Mouse (Mus musculus) 416B (cell line): ENCODE measurements at regions not wholly inside any gene's neighbourhood (a gene's known extent, or its start where the extent isn't known, plus 50 kb on each side); places are given as distances from the start of the nearest gene placed in this dataset.

Source experiments
- DNase-seq: peaks from one replicate; pipeline ENCODE4 v3.0.0; 2011; ENCODE audit warnings: low read depth

DNA sequence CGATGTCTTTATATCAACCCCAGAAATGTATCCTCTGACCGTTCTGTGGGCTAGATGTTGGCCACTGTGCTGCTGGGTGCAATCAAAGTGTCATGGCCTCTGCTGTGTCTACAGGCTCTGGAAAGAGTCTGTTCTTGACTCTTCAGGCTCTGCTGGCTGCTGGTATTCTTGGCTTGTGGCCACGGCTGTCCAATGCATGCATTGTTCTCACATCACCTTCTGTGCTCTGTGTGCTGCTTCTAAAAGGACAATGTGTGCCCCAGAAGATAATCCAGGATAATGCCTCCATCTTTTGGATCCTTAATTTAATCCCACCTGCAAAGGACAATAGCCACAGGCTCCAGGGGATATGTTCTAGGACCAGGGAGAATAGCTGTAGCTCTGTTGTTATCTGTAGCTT lies 77.5 kb upstream of the Dapl1 start:
- DNase-seq, result no peak

DNA sequence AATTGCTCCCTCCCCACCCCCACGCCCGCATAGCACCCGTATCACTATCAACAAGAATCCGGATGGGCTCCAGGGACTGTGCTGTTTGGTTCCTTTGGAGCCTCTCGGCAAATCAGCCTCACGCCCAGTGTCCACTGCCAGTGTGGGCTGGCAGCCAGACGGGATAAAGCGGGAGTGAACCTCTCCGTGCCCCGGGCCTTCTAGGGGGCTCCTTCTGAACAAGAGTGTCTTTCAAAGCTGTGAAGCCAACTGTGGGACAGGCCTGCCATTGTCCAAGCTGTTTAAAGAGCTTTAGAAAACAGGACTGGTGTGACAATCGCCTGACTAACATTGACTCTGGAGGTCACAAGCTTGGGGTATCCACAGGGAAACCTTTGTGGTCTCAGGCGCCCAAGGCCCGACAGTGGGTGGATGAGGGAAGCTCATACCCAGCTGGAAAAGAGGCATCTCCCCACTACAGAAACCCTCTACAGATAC lies 76.9 kb upstream of the Dapl1 start:
- no peak for DNase-seq

DNA sequence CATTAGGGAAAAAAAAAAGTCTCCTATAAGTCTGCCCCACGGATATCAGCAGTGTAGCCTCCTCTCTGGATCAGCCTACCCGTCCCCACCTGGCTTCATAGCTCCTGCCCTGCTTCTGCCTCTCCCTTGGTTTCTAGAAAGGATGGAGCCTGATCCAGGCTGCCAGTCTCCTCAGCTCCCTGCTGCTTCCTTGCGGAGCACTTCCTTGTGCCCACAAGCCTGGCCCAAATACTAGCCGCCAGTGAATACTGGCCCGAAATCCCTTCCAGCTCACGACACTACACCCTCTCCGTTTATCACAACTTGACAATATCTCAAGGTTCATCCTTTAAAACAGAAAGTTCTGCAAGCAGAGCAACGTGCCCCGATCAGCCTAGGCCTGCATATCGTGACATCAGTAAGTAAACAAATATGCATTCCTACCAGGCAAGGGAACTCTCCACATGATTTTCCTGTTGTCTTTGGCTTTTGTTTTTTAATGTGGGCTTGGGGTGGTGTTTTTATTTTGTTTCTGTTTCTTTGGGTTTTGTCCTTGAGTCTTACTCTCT lies 76.3 kb upstream of the Dapl1 start:
- no peak for DNase-seq

DNA sequence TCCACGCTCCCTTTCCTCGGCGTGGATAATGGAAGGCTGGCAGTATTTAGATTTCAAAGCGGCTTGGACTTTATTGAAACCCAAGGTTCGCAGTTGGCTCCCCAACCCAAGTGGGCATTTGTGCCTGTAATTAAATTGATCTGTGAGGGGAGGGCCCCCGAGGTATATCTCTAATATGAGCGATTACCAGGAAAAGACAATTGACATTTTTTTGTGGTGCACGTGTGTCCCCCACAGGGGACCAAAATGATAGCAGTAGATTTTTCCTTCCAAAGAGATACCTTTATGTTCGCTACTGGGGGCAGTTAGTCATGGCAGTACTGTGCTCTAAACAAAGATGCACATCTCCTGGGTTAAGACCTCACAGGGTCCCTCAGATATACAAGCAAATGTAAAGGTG lies 69.8 kb upstream of the Dapl1 start:
- no peak for DNase-seq

DNA sequence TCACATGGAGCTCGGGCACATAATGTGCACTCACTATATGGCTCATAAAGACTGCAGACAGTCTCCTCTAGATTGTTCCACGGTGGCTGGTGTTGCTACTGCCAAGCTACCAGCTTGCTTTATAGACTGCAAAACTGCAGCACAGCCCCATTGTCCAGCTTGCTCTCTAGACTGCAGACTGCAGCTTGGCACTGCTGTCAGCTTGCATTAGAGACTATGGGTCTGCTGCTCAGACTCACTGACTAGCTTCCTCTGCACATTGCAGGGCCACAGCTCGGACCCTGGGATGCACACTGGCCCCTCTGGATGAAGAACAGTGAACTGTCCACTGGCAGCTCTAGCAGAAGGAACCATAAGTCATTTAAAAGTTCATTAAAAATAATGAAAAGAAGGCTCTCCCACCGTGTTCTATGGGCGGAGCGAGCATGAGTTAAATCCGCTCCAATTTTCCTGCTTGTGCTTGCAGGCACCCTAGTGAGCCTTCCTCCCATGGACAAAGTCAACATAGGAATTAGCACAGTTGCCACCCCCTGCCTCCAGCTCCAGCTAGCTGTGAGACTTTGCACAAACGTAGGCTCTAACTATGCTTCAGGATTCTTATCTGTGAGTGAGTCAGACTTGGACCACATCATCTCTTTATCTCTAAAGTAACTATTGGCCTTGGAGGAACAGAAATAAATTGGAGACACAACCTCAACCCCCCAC lies 67.8 kb upstream of the Dapl1 start:
- peak; percentile 70 for DNase-seq

DNA sequence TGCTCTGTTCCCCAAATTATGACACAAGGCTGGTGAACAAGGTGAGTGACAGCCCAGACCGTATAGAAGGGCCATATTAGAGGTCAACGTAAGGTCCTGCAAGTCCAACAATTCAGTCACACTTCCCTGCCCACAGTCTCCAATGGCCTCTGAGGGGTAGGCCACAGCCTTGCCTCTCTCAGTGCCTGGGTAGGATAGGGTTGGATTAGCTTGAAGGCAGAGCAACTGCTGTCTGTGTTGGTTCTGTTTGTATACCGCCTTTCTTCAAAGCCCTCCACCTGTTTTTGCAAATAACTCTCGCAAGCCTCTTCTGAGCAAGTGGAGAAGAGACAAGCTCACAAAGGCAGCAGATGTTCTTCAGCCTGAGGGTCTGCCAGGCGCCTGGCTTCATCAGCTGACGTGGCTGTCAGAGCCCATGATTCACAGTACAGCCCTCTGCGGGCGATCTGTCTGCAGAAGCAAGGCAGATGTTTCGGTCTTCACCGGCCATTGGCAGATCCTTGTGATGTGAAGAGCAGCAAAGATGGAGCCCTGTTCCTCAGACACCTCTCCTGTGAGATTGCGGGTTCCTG lies 67.0 kb upstream of the Dapl1 start:
- DNase-seq, result no peak

DNA sequence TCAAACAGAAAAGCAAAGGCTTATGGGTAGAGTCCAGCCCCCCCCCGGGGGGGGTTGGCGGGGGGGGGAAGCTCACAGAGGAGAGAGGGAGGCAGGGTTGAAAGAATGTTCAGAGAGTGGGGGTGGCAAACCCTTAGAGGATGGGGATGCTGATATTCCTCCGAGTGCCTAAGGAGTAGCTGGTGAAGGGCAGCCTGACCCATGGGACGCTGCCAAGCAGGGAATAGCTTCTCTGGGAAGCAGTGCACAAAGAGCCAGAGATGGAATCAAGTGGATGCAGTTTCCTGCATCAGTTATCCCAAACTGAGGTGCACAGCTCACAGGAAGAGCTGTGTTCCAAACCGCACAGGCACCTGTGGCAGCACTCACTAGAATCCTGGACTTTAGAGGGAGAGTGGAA lies 64.0 kb upstream of the Dapl1 start:
- DNase-seq, result no peak

DNA sequence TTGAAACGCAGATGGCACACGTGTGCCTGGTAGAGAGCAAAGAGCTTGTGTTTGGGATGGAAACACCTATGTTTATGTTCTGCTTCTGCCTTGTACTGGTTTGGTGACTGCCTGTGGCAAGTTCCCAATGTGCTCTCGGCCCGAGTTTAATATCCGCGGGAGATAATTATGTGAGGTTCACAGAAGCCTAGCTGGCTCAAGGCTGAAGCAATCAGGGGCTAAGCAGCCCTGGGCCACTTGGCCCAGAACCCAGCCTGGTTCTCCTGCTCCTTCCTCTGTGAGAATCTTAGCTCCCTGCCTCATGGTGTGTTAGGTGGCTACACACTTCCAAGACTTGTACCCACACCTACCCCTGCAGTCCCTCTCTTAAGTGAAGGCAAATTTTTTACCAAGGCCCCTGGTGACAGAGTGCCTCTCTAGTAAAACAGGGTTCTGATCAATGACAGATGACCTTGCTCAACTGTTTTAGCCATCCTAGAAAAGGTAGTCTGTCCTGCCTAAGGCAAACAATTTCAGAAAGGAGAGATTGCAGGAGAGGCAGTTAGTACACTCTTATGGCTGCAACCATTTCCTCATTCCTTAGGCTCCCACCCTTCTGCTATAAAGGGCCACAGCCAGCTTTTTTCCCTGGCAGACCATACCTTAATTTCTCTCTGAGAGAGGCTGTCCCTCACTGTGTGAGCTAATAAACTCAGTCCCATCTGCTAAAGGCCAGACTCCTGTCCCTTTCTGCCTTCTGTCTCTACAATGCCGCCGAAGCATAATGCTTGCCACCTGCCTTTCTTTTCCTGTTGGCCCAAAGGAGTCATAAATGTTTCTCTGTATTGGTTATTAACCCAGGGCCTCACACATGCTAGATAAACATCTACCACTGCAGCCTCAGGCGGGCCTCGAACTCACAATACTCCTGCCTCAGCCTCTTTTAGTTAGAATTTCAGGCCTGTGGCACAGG lies 61.9 kb upstream of the Dapl1 start:
- DNase-seq, result no peak

DNA sequence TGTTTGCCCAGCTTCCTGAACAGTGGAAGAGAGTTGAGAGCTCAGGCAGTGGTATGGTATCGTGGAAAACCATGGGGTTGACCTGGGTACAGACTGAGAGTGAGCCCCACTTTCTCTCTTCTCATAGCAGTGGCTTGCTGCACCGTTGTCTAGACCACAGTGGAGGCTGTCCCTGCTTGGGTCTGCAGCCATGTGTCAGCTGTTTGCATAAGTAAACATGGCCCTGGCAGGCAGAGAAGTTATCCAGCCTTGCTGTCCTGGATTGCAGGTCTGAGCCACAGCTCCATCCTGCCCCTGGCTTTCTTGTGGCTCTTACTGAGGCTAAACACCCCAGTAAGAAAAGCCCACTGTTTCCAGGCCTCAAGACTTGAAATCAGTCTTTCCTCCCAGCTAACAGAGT lies 60.2 kb upstream of the Dapl1 start:
- DNase-seq, result no peak

DNA sequence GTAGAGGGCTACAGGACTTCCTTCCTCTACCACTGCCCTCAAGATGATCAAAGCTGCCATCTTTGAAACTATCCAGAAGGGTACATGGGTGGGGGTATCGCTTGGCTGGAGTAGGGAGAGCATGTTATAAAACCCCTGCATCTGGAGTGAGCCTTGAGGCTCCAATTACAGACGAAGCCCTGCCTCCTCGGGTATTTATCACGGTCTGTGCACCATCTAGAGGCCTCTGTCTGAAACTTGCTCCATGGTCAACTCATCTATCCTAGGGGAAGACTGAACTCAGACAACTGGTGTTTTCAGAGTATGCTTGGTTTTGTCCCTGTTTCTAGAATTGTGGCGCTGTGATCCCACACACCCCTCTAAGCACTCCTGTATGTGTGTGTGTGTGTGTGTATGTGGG lies 59.7 kb upstream of the Dapl1 start:
- DNase-seq, result peak; percentile 56

DNA sequence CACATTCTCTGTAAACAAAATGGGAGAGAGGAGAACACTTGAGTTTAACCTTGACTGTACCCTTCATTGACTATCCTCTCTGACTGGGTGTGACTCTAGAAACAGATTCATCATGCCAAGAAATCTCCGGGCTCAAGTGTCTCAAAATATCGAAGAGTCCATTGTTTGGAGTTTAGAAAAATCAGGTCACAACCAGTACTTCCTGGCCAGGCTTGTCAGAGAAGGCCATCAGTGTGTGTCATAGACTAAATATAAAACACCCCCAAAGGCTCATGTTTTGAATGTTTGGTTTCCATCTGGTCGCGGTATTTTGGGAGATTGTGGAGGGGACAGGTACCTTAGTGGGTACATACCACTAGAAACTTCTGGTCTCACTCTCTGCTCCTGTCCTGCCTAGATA lies 58.6 kb upstream of the Dapl1 start:
- DNase-seq, result peak; percentile 15

DNA sequence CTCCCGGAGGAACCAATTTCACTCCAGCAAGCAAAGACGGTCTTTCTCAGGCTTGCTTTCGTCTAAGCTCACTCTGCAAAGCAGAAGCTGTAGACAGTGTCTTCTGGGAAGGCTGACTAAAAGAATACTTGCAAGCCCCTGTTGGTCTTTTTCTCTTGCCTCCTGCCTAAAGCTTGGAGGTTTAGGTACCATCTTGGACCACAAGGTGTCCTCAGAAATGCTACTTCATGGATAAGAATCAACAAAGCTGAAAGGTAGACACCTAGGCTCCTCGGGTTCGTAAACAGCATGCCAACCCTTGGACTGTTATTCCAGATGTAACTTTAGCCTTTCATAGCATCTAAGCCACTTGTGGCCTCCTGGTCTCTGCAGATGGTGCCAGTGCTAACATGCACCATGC lies 53.0 kb upstream of the Dapl1 start:
- no peak for DNase-seq

DNA sequence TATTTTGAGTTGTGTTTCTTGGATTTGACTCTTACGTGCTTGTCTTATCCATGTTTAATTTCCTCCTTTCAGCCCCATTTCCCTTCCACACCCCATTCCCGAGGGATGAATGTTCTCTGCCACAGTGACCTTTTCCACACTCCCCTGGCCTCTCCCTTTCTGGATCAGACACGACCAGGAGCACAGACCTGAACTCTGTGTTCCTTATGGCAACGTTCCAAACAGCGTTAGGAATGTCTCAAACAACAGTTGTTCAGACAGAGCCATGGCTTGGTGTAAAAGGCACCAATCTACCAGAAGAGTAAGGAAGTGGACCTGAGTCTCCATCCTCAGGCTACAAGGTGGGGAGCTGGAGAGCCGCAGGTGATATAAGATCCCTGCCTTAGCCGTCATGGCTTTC lies 52.6 kb upstream of the Dapl1 start:
- DNase-seq, result no peak
